Mouse (Mus musculus): ENCODE results near the gene Ass1.

DNA sequence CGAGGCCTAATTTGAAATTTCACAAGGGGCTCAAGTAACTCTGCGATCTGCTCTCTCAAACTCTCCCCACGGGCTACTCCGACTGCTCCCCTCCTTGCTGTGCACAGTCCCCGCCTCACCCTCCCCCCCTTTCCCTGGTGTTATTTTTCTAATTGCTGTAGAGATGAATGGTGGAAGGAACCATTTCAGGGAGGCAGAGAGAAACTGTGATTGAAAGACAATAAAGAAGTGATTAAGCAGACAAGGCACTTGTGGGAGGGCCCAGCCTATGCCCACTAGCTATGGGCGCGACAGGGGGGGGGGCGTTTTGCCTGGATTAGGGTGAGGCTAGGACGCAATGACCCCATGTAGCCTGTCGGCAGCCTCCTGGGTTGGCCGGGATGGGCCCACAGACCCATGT lies 23.2 kb downstream of the Ass1 start:
- TF ChIP-seq POLR2A (IDR thresholded peaks at IDR 0.05; ENCODE audit: extremely low read depth, insufficient read depth, low read length) (no peak), CTCF (IDR thresholded peaks at IDR 0.05; ENCODE audit: extremely low read depth, insufficient read depth, low read length) (no peak)

Measured in cortical plate, adult 2 months (tissue).